Mouse (Mus musculus): ENCODE results near the gene Gm11084.
"Not testable (repeated sequence)": the region's sequence is repeated elsewhere in the genome, so short reads cannot be mapped to it uniquely, and the experiment has no call there.

DNA sequence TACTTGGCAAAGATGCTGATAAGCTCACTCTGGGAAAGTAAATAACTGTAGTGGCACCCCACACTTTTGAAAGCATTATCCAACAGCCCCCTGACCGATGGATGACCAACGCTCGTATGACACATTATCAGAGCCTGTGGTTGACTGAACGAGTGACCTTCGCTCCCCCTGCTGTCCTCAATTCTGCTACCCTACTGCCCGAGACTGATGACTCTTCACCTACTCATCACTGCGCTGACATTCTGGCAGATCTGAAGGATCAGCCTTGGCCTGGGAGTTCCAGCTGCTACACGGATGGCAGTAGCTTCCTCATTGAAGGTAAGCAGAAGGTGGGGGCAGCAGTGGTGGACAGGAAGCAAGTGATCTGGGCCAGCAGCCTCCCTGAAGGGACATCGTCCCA lies 27.5 kb upstream of the Gm11084 start:
- TF ChIP-seq POLR2A (IDR thresholded peaks at IDR 0.05; ENCODE audit: low read depth, low read length); CTCF (IDR thresholded peaks at IDR 0.05; ENCODE audit: borderline replicate concordance, insufficient read depth, low read length): not testable (repeated sequence)

Measured in embryonic fibroblast, embryonic 13.5 days (primary cell).